Mouse (Mus musculus): ENCODE measurements around the gene Hpse2. TPM values are rescaled to one million over a fixed set of nuclear protein-coding genes. Genes with fewer than 3 reads are reported as not detected.

The Hpse2 gene
- polyA plus RNA-seq, 1 experiment: not detected

GRCm38 (mm10) chr19:42746702-42747101 is 641.5 kb downstream of the Hpse2 start:
- no peak for DNase-seq (ENCODE audit: low read depth in 1 of 2, low spot score in 2 of 2)
- TF ChIP-seq POLR2A (IDR thresholded peaks at IDR 0.05; ENCODE audit: low read depth, low read length): no peak
- TF ChIP-seq CTCF (IDR thresholded peaks at IDR 0.05; ENCODE audit: extremely low read depth, insufficient read depth, insufficient read length, insufficient replicate concordance): no peak
- Histone ChIP-seq H3K27ac (ENCODE audit: insufficient read depth, low read length) (no peak overlapping the region), H3K36me3 (ENCODE audit: control insufficient read depth, insufficient read depth, low read length) (no peaks in the 10 kb centered on the region), H3K27me3 (ENCODE audit: control insufficient read depth, insufficient read depth, low read length) (no peaks in the 10 kb centered on the region), H3K4me1 (ENCODE audit: control insufficient read depth, insufficient read depth, insufficient read length) (no peaks in the 10 kb centered on the region), H3K4me3 (ENCODE audit: extremely low read depth, insufficient read depth, insufficient read length) (no peak overlapping the region)
- 88% methylated on average over 8 of the region's 8 CpGs for WGBS

- TF ChIP-seq CTCF (IDR thresholded peaks at IDR 0.05; ENCODE audit: extremely low read depth, insufficient read depth, insufficient read length, insufficient replicate concordance) (no peak), POLR2A (IDR thresholded peaks at IDR 0.05; ENCODE audit: low read depth, low read length) (no peak)
- Histone ChIP-seq H3K4me1 (ENCODE audit: control insufficient read depth, insufficient read depth, insufficient read length) (no peaks in the 10 kb centered on the region), H3K36me3 (ENCODE audit: control insufficient read depth, insufficient read depth, low read length) (no peaks in the 10 kb centered on the region), H3K4me3 (ENCODE audit: extremely low read depth, insufficient read depth, insufficient read length) (no peak overlapping the region), H3K27me3 (ENCODE audit: control insufficient read depth, insufficient read depth, low read length) (no peaks in the 10 kb centered on the region), H3K27ac (ENCODE audit: insufficient read depth, low read length) (no peak overlapping the region)
- DNase-seq (ENCODE audit: low read depth in 1 of 2, low spot score in 2 of 2): no peak
- 74% methylated on average over 4 of the region's 4 CpGs for WGBS
Observed at GRCm38 (mm10) chr19:42745869-42746224, 642.3 kb downstream of the Hpse2 start.

- Histone ChIP-seq H3K4me3 (ENCODE audit: extremely low read depth, insufficient read depth, insufficient read length) (no peak overlapping the region), H3K36me3 (ENCODE audit: control insufficient read depth, insufficient read depth, low read length) (no peaks in the 10 kb centered on the region), H3K27ac (ENCODE audit: insufficient read depth, low read length) (no peak overlapping the region), H3K27me3 (ENCODE audit: control insufficient read depth, insufficient read depth, low read length) (no peaks in the 10 kb centered on the region), H3K4me1 (ENCODE audit: control insufficient read depth, insufficient read depth, insufficient read length) (no peaks in the 10 kb centered on the region)
- no peak for DNase-seq (ENCODE audit: low read depth in 1 of 2, low spot score in 2 of 2)
- TF ChIP-seq POLR2A (IDR thresholded peaks at IDR 0.05; ENCODE audit: low read depth, low read length) (no peak), CTCF (IDR thresholded peaks at IDR 0.05; ENCODE audit: extremely low read depth, insufficient read depth, insufficient read length, insufficient replicate concordance) (no peak)
- 60% methylated on average over 9 of the region's 9 CpGs for WGBS
Observed at GRCm38 (mm10) chr19:42745084-42745868, 642.9 kb downstream of the Hpse2 start.

GRCm38 (mm10) chr19:42744162-42744586 is 644.0 kb downstream of the Hpse2 start:
- H3K27me3 ChIP-seq (ENCODE audit: control insufficient read depth, insufficient read depth, low read length): no peaks in the 10 kb centered on the region
- H3K4me3 ChIP-seq (ENCODE audit: extremely low read depth, insufficient read depth, insufficient read length): no peak overlapping the region
- H3K4me1 ChIP-seq (ENCODE audit: control insufficient read depth, insufficient read depth, insufficient read length): no peaks in the 10 kb centered on the region
- WGBS: 17% methylated on average over 4 of the region's 4 CpGs
- H3K36me3 ChIP-seq (ENCODE audit: control insufficient read depth, insufficient read depth, low read length): no peaks in the 10 kb centered on the region
- peak; percentile 10; the same call in 1 of the 2 replicates for TF ChIP-seq CTCF (IDR thresholded peaks at IDR 0.05; ENCODE audit: extremely low read depth, insufficient read depth, insufficient read length, insufficient replicate concordance)
- TF ChIP-seq POLR2A (IDR thresholded peaks at IDR 0.05; ENCODE audit: low read depth, low read length): no peak
- H3K27ac ChIP-seq (ENCODE audit: insufficient read depth, low read length): no peak overlapping the region
- no peak for DNase-seq (ENCODE audit: low read depth in 1 of 2, low spot score in 2 of 2)

GRCm38 (mm10) chr19:42743261-42743660 is 644.9 kb downstream of the Hpse2 start:
- no peaks in the 10 kb centered on the region for H3K4me1 ChIP-seq (ENCODE audit: control insufficient read depth, insufficient read depth, insufficient read length)
- no peaks in the 10 kb centered on the region for H3K27me3 ChIP-seq (ENCODE audit: control insufficient read depth, insufficient read depth, low read length)
- no peak for TF ChIP-seq CTCF (IDR thresholded peaks at IDR 0.05; ENCODE audit: extremely low read depth, insufficient read depth, insufficient read length, insufficient replicate concordance)
- TF ChIP-seq POLR2A (IDR thresholded peaks at IDR 0.05; ENCODE audit: low read depth, low read length): no peak
- no peak overlapping the region for H3K4me3 ChIP-seq (ENCODE audit: extremely low read depth, insufficient read depth, insufficient read length)
- no peak overlapping the region for H3K27ac ChIP-seq (ENCODE audit: insufficient read depth, low read length)
- H3K36me3 ChIP-seq (ENCODE audit: control insufficient read depth, insufficient read depth, low read length): no peaks in the 10 kb centered on the region
- DNase-seq (ENCODE audit: low read depth in 1 of 2, low spot score in 2 of 2): no peak
- WGBS: 86% methylated on average over 16 of the region's 16 CpGs

- WGBS: 90% methylated on average over 14 of the region's 14 CpGs
- H3K27ac ChIP-seq (ENCODE audit: insufficient read depth, low read length): no peak overlapping the region
- no peak for DNase-seq (ENCODE audit: low read depth in 1 of 2, low spot score in 2 of 2)
- H3K4me3 ChIP-seq (ENCODE audit: extremely low read depth, insufficient read depth, insufficient read length): no peak overlapping the region
- no peaks in the 10 kb centered on the region for H3K4me1 ChIP-seq (ENCODE audit: control insufficient read depth, insufficient read depth, insufficient read length)
- H3K27me3 ChIP-seq (ENCODE audit: control insufficient read depth, insufficient read depth, low read length): no peaks in the 10 kb centered on the region
- no peaks in the 10 kb centered on the region for H3K36me3 ChIP-seq (ENCODE audit: control insufficient read depth, insufficient read depth, low read length)
- TF ChIP-seq CTCF (IDR thresholded peaks at IDR 0.05; ENCODE audit: extremely low read depth, insufficient read depth, insufficient read length, insufficient replicate concordance): no peak
Observed at GRCm38 (mm10) chr19:42741884-42742283, 646.3 kb downstream of the Hpse2 start.

- H3K27me3 ChIP-seq (ENCODE audit: control insufficient read depth, insufficient read depth, low read length): no peaks in the 10 kb centered on the region
- 79% methylated on average over 8 of the region's 8 CpGs for WGBS
- DNase-seq (ENCODE audit: low read depth in 1 of 2, low spot score in 2 of 2): no peak
- no peaks in the 10 kb centered on the region for H3K36me3 ChIP-seq (ENCODE audit: control insufficient read depth, insufficient read depth, low read length)
- H3K4me1 ChIP-seq (ENCODE audit: control insufficient read depth, insufficient read depth, insufficient read length): no peaks in the 10 kb centered on the region
- H3K27ac ChIP-seq (ENCODE audit: insufficient read depth, low read length): no peak overlapping the region
- TF ChIP-seq CTCF (IDR thresholded peaks at IDR 0.05; ENCODE audit: extremely low read depth, insufficient read depth, insufficient read length, insufficient replicate concordance) (no peak), POLR2A (IDR thresholded peaks at IDR 0.05; ENCODE audit: low read depth, low read length) (no peak)
- no peak overlapping the region for H3K4me3 ChIP-seq (ENCODE audit: extremely low read depth, insufficient read depth, insufficient read length)
Observed at GRCm38 (mm10) chr19:42740163-42740899, 647.8 kb downstream of the Hpse2 start.
